Mouse (Mus musculus): ENCODE measurements around the gene Meis3.

Meis3 gene

DNA sequence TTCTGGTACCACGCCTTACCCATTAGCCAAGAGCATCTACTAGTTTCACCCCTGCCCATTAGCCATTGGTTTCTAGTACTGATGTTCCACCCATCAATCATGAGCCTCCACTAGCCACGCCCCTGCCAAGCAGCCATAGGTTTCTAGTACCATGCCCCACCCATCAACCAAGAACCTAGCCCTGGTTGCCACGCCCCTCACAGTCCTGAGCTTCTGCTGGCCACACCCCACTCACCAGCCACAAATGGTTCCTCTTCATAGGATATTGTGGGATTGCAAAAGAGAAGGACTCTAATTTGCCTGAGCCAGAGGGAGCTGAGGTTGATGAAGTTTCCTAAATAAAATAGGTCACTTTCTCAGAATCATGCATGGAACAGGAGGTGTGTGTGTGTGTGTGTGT lies 14.2 kb upstream of the Meis3 start:
- DNase-seq, result peak; percentile 41 to 52

DNA sequence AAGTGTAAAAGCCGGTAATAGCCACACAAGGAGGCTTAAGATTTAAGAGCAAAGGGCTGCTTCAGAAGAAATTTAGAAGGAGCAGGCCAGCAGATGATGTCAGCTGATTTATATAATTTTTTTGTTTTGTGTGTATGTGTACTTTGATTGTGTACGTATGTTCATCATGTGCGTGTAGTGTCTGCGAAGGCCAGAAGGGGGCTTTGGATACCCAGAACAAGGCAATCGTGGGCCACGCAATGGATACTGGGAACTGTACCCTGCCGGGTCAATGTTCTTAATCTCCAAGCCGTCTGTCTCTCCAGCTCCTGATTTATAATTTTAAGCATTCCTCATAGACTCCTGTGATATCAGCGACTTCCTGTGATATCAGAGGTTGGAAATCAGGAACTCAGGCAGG lies 13.6 kb upstream of the Meis3 start:
- DNase-seq, result no peak

DNA sequence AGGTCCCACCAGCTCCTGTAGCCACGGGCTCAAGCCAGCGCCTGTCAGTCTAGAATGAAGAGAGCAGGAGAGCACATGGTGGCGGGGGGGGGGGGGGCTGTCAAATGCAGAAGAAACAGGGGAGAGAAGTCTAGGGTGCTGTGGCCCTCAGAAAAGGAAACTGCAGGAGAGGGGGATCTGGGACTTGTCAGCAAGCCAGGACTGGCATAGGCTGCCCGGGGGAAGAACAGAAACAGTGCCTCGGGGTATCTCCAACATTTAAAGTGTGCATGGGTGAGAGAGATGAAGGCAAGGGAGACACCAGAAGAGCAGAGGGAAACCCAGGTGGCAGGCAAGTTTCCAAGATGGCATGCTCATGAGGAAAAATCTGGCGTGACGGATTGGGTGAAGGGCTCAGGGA lies 12.9 kb upstream of the Meis3 start:
- DNase-seq, result no peak

DNA sequence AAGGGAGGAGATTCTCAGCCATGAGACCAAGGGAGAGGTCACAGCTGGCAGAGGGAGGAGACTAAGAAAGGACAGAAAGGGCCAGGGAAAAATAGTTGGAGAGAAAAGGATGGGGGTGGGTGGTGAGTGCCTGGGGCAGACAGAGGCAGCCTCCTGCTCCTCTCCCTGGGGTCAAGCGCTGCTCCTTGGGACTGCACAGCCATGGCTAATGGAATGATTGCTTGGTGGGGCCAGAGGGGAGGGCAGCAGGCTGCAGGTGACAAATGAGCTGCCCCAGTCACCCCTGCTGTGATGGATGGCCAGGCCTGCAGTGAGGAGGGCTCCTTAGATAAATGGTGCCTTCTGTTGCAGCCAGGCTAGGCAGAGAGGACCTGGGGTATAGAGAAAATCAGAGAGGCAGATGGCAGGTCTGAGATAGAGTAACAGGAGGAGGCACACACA lies 2.7 kb upstream of the Meis3 start:
- no peak for DNase-seq

DNA sequence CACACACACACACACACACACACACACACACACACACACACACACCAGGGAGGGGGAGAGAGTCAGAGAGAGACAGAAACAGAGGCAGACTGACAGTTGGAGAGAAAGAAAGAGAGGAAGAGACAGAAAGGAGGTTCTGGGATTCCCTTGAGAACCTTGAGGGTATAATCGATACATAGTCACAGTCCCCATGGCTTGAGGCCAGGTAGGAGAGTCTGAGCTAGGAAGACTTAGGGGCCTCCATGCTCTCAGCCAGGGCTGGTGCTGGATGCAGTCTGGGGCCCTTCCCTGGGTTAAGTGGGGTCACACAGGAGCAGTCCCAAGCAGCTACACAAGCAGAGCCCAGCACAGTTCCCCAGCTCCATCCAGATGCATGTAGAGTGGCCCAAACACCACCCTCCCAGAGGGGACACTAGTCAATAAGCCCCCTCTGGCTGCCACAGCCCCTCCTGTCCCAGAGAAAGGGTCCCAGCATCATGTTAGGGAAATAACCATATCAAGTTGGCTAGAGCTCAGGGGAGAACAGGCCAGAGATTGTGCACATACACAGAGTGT lies 2.2 kb upstream of the Meis3 start:
- no peak for DNase-seq

DNA sequence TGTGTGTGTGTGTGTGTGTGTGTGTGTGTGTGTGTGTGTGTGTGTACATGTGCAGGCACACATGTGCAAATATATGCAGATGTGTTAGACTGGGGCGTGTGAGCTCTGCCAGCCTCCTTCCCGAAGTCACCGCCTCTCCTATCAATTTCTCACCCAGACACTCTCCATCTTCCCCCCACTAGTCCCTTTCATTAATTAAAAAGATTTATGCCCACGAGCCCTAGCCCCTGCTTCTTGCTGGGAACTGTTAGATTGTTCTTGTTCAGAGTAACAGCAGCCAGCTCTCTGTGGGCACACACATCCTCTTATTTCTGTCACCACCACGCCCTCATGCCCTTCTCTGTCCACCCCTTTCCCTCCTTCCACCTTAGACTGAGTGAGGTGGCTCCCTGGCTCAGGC lies 1.7 kb upstream of the Meis3 start:
- no peak for DNase-seq

DNA sequence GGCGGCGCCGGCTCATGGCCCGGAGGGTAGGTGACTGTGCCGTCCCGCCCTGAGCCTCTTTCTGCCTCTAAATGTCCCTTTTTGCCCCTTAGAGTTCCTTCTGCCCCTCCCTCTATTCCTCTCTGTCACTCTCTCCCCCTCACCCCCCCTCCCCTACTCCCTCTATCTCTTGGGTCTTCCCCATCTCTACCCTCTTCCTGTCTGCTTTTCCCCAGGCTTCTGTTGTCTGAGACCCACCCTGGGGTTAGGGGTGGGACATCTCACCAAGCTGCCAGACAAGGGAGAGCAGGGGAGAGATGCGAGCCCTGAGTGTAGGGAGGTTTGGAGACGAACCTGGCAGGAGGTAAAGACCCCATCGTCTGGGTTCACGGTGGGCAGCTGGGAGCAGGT lies 647 bp downstream of the Meis3 start:
- DNase-seq, result no peak

DNA sequence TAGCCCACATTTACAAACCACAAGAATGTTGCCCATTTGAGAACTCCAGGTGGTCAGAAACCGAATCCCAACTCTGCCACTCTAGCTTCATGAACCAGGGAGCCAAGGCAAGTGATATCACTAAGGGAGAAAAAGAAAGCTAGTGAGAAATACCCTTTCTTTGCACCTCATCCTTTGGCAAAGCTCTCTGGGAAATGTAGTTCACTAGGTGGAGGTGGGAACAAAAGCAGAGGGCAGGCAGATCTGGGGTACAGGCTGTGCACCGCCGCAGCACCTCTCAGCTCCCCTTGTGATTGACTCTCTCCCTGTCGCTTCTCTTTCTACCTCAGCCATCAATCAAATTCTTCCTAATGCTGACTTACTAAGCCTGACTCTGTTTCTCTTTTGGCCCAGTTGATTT lies 3.2 kb downstream of the Meis3 start:
- DNase-seq, result no peak

DNA sequence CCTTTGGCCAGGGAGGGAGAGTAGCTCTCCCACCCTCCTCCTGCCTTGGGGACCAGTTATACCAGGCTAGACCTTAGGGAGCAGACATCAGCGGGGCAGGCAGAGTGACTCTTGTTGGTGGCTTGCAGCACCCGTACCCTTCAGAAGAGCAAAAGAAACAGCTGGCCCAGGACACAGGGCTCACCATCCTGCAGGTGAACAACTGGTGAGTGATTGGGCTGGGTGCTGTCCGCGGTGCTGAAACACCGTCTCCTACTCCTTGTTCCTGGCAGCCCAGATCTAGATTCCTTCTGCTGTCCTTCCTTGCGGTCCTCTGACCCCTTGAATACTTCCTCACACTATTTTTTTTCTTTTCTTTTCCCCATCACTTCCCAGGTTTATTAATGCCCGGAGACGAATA lies 8.8 kb downstream of the Meis3 start:
- DNase-seq, result peak in 1 of 2 experiments; percentile 39

DNA sequence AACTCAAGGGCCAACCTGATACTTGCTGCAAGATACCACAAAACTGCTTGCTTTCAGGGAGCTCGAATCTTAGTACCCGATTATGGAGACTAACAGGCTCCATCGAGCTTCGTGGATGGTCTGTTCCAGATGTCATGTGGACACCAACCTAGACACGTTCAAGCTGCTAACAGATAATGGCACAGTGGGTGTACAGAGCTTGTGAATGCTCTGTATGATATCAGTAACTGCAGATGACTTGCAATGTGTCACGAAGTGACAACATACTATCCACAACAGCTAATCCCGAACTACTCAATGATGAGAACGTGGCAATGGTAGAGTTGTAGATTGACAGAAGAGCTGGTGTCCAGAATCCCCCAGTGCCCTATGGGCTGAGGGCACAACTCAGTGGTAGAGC lies 12.6 kb downstream of the Meis3 start:
- no peak for DNase-seq

DNA sequence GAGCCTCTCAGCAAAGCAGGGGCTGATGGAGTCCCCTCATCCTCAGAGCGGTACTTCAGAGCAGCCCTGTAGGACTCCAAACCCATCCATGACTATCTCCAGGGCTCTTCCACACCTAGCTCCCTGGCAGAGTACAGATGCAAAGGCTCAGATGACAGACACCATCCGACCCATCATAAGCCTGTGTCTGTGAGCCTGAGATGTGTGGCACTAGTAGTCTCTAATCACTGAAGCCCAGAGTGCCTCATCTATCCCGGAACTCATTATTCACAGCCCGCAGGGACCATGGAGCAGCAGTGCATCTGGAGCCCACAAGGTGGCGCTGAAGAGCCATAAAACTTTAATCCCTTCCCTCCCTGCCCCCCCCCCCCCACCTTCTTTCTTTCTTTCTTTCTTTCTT lies 17.4 kb downstream of the Meis3 start:
- peak; percentile 69 to 70 for DNase-seq

DNA sequence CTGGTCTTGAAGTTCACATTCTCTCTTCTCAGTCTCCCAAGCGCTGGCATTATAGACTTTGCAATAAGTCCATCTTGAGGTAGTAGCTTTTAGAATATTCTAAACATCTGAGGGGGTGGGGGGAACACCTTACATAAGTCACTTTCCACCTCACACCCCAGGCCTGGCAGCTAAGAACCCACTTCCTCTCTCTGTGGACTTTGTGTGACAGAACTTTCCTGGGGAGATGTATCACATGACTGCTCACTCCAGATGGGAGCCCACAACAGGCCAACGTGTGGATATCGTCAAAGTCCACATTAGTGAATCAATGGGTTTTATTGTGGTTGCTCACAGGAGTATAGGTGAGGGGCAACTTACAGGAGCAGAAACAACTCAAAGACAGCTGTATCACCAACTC lies 18.8 kb downstream of the Meis3 start:
- DNase-seq, result no peak

DNA sequence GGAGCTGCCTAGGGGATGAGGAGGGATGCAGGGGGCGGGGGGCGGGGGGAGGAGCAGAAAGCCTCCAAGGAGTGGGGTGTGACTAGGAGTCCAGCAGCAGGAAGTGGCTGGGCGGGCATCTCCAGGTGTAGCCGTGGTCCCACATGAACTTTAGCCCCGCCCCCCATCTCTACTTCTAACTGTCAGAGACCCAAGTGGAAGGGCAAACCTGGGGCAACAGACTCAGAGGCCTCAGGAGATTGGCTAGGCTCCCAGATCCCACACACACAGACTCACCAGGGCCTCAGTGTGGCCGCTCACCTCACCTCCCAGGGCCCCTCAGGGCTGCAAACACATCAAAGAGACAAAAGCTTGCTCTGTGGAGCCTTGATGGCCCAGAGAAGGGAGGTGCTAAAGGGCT lies 21.7 kb downstream of the Meis3 start:
- DNase-seq, result no peak

DNA sequence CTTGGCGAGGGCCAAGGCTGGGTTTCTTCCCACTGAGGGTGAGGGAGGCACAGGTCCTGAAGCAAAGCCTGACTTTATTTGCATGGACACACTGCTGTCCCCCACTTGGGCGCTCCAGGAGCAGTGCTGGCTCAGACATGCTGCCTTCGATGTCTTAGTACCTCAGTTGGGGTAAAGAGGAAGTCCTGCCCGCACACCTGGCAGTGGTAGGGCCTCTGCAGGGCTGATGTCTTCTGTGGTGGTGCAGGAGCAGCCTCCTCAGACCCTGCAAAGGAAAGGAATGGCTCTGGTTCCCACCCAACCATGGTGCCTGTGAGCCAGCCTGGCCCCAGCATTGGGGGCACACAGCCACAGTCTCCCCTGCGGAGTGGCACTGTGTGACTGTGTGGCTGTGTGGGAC lies 22.3 kb downstream of the Meis3 start:
- no peak for DNase-seq

DNA sequence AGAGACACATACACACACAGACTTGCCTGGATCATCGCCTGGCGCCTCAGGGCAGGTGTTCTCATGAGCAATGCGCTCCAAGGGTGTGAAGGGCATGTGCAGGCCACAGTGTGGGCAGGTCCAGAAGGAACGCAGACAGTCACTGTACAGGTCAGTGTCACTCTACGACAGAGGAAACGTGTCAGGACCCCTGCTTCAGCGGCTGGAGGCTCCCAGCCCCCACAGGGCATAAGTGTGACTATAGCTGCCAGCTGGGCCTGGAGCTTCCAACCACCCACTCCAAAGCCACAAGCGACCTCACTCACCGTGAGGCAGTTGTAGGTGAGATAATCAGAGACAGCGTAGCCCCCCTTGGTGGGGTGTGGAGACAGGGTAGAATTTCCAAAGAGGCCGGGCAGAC lies 23.6 kb downstream of the Meis3 start:
- no peak for DNase-seq

DNA sequence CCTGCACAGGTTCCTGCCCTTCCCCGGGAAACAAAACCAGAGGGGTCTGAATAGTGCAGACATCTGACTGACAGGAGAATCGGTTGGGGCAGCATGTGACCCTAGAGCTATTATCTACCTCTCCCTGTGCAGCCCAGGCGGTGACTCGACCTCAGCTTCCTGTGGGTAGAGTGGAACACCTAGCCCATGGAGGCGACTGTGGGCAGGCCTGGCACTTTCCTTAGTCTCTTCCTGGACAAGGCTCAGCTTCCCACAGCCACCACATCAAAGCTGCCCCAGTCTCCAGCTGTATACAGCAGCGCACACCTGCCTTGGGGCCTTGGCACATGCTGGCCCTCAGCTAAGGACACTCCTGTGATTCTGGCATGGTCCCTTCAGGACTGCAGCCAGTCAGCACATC lies 26.2 kb downstream of the Meis3 start:
- no peak for DNase-seq

DNA sequence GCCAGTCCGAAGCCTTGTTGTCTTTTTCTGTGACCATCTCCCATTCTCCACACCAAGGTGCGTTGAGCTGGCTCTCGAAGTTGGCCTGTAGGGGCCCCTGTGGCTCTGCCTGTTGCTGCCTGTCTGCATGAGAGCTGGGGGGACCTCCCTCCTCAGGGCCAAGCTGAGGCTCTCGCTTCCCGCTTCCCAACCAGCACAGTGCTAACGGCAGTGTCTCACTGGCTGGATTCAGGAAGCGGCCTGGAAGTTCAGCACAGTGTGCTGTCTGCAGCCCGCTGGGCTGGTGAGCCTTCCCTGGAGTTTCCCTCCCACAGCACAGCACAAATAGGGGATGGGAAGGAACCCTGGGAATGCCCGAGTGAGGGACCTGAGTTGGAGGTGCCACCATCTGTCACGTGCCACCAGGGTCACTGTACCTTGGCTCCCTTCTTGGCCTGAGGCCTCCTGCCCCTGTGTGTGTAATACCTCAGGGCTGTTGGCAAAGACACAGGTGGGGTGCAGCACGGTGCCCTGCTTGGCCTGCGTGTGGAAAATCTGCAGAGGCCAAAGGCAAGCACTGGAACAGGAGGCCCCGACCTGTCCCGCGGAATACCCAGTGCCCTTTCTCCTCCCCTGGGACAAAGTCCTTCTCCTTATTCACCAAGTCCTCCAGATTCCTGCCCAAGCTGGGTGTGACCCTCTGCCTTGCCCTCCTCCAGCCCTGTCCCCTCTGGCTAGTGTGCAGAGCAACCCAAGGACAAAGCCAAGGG lies 28.0 kb downstream of the Meis3 start:
- no peak for DNase-seq

DNA sequence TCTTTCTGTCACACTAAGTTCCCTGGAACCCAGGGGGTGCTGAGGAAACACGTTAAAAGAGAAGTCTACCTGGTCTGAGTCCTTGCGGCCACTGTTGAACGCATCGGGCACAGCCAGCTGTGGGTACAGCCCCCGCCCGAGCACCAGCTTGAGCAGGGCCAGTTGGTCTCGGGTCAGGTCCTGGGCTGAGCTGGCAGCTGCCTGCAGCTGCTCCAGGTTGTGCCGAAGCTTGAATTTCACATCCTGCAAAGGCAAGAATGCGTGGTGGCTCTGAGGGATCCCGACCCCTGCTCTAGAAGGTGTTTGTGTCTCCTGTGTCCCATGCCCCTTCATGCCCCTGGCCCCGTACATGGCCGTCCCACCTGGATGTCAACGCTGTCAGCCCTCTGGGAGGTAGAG lies 28.6 kb downstream of the Meis3 start:
- DNase-seq, result no peak

DNA sequence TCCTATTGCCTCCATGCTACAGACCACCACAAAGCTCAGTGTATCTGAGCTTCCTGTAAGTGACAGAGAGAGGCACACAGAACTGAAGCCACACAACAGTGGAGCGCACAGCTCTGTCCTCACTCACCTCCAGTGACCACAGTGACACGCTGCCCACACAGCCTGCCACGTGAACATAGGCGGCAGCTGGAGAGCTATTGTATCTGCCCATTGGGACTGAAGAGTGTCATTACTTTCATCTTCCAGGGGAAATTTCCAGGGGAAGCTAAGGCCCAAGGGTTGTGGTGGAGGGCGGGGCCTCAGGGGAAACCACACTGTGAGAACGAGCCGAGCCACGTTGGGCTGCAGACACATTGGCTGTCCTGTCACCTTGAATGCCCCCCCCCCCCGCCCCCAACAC lies 29.9 kb downstream of the Meis3 start:
- peak in 1 of 2 experiments; percentile 18 for DNase-seq

DNA sequence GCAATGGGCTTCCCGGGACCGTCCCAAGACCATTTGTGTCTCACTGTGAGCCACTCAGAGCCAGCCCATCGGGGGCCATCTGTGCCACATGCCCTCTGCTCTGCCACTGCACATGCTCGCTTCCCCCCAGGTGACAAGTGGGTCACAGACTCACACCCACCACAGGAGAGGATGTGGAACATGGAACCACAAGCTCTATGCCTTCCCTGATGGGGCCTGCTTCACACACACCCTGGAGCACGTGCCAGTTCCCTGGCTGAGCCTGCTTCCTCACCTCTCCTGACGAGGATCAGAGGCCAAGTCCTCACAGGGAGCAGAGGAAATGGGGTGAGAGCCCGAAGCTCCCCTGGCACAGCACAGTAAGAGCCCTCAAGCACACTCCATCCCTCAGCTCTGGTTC lies 32.2 kb downstream of the Meis3 start:
- peak in 1 of 2 experiments; percentile 21 for DNase-seq

DNA sequence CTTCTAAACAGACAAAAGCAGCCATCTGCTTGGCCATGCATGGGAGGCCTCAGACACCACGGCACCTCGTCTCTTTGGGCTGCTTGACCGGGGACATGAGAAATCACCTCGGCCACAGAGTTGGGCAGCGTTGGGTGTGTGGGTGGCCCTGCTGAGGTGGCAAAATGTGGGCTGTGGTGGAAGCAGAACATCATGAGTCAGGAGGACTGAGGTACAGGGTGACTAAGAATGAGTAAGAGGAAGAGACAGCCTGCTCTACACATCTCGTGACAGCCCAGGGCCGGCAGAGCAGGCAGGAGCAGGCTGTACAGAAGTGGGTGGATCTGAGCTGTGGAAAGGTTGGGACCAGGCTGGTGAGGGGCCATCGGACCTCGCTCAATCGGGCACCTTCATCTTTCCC lies 32.6 kb downstream of the Meis3 start:
- peak; percentile 49 to 60 for DNase-seq

DNA sequence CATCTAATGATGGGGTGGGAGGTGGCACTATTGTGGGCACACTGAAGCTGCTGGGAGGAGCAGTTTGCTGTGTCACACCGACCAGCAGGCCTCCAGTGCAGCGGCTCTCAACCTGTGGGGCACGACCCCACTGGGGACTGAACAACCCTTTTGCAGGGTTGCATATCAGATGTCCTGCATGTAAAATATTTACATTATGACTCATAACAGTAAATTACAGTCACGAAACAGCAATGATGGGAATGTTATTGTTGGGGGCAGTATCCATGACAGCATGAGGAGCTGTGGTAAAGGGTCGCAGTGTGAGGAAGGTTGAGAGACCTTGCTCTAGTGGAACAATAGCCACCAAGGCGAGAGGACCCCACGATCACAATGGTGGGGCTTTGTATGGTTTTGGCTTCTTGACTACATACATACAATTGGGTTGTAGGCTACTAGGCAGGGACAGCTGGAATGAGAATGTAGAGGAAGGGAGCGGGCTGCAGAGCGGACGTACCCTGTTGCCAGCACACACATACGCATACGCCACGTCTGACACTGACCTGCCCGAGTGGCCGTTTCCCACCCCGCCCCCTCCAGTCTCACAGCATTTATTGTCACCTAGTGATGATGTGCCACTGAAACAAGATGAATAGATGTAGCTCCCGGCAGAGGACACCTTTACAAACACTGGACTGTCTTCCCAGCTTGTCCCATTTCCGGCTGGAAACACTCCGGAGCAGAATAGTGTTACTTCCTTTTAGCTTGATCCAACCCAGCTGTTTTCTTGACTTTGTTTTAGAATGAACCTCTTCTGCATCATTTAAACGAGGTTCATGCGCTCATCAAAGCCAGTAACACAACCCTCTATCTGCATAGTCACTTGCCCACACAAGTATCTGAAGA lies 34.1 kb downstream of the Meis3 start:
- DNase-seq, result peak in 1 of 2 experiments; percentile 20

DNA sequence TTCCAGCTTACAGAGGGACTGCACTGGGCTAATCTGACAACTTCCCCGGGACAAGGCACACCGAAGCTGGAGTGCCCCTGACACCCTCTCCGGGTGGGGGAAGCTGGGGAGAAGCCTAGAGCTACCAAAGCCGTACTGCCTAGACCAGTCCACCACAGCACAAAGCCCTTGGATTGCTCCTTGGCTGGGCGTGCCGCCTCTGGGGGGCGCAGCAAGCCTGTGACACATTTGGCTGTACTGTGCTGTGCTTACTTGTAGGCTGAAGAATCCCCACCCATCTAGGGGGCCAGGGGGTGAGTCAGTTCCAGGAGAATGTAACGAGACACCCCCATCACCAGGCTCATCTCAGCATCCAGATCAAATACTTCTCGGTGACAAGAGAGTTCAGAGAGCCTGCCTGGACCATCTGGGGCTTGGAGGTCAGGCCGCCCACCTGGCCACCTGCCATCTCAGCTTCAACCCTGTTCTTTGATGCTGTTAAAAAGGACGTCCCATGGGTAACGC lies 36.0 kb downstream of the Meis3 start:
- DNase-seq, result peak in 1 of 2 experiments; percentile 12

DNA sequence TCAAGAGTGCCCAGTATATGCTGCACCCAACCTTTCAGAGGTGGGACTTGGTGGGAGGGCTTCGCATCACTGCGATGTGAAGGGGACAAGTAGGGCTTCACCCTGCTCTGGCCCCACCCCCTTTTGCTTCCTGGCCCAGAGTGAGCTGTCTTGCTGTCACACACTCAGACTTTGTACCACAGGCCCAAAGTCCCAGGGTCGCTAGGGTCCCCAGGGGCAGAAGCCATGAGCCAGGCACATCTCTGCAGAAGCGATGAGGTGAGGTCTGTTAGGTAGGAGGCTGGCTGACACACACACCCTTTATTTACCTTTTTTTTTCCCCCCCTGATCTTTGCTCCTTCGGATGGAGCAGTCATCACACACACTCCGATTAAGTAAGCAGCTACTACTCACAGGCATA lies 38.3 kb downstream of the Meis3 start:
- no peak for DNase-seq
